Mouse (Mus musculus): Measurements from ENCODE around the gene Taf5. TPM values are rescaled to one million over a fixed set of nuclear protein-coding genes. Genes with fewer than 3 reads are reported as not detected.
A peak's percentile ranks its signal among the peaks of the same experiment; 100 is the strongest.

Taf5 gene
- polyA plus RNA-seq, 1 experiment = 4.6 TPM

DNA sequence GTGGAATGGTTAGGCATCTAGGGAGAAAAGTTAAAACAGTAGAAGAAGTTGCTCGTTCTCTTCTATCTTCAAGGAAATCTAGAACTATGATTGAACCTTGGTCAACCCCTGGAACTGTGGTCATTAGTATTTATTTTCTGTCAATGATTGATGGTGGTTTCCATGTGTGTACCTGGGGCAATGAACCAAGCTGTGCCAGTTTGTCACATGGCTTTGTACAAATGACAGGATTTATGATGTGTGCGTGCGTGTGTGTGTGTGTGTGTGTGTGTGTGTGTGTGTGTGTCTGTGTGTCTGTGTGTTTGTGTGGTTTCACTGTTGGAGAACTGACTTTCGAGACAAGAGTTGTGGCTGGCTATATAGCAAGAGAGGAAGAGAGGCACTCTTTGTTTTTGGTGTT, 14.1 kb upstream of the Taf5 start:
- peaks cover 6% of the 10 kb centered on the region for H3K27me3 ChIP-seq (replicated peaks)
- H3K36me3 ChIP-seq (replicated peaks; ENCODE audit: low read length) = no peaks in the 10 kb centered on the region
- H3K9me3 ChIP-seq = no peaks in the 10 kb centered on the region
- peaks cover 25% of the 10 kb centered on the region for H3K4me1 ChIP-seq
- TF ChIP-seq FLI1 (IDR thresholded peaks at IDR 0.05; ENCODE audit: low read length) (no peak), GATA1 (IDR thresholded peaks at IDR 0.05; ENCODE audit: borderline replicate concordance, low read length) (no peak)
- H3K4me3 ChIP-seq (replicated peaks) = no peak overlapping the region

DNA sequence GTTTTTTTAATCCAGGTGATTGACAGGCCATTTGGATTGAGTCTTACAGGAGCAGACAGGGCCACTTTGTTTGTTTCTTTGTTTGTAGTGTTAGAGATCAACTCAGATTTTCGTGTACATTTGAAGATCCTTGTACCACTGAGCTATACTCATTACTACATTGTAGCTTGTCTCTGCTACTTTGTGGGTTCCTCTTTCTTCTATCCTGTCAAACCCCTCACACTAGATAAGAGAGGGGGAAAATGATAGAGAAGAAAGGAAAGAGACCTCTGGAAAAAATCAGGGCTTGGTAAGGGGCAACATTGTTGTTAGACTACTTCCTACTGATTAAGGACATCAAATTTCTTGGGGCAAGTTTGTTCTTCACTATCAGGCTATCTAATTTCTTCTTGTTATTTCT, 9.9 kb upstream of the Taf5 start:
- no peaks in the 10 kb centered on the region for H3K4me1 ChIP-seq

DNA sequence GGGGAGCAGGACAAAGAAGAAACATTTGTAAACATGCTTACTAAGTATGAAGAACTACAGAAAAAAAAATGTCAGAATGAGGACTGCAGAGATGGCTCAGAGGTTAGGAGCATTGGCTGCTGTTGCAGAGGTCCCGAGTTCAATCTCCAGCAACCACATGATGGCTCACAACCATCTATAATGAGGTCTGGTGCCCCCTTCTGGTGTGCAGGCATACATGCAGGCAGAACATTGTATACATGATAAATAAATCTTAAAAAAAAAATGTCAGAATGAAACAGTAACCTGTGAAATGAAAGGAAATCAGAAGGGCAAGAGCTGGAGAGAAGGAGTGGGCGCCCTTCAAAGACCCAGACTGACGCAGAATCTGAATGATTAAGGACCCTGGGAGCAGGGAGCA, 1.7 kb upstream of the Taf5 start:
- Histone ChIP-seq H3K4me1 (peaks cover 28% of the 10 kb centered on the region), H3K4me3 (replicated peaks) (no peak overlapping the region), H3K36me3 (replicated peaks; ENCODE audit: low read length) (peaks cover 9% of the 10 kb centered on the region), H3K9me3 (no peaks in the 10 kb centered on the region), H3K27me3 (replicated peaks) (no peaks in the 10 kb centered on the region)
- no peak for TF ChIP-seq GATA1 (IDR thresholded peaks at IDR 0.05; ENCODE audit: borderline replicate concordance, low read length)
- no peak for TF ChIP-seq FLI1 (IDR thresholded peaks at IDR 0.05; ENCODE audit: low read length)

More for the DNA sequence above, 9.9 kb upstream of the Taf5 start:
- Histone ChIP-seq H3K36me3 (replicated peaks; ENCODE audit: low read length) (no peaks in the 10 kb centered on the region), H3K27me3 (replicated peaks) (peaks cover 6% of the 10 kb centered on the region), H3K9me3 (no peaks in the 10 kb centered on the region), H3K4me3 (replicated peaks) (no peak overlapping the region)
- no peak for TF ChIP-seq GATA1 (IDR thresholded peaks at IDR 0.05; ENCODE audit: borderline replicate concordance, low read length)
- TF ChIP-seq FLI1 (IDR thresholded peaks at IDR 0.05; ENCODE audit: low read length) = no peak

DNA sequence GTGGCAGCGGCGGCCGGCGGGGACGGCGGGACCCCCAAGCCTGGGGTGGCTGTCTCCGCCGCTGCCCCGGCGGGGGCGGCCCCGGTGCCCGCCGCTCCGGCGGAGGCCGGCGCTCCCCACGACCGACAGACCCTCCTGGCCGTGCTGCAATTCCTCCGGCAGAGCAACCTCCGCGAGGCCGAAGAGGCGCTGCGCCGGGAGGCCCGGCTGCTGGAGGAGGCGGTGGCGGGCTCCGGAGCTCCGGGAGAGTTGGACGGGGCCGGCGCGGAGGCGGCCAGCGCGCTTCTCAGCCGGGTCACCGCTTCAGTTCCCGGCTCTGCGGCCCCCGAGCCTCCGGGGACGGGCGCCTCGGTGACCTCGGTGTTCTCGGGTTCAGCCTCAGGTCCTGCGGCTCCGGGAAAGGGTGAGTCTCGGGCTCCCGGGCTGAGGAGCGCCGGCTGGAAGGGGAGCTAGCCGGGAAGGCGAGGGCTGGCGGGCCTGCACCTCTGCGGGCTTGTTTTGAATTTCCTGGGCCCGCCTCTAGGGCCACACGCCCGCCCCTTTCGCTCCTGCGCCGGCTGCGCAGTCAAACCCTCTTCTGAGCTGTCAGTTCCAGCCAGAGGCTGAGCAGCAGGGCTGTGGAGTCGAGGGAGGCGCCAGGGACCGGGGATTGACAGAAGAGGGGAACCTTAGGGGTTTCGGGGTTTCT, 522 bp downstream of the Taf5 start:
- TF ChIP-seq FLI1 (IDR thresholded peaks at IDR 0.05; ENCODE audit: low read length) (no peak), GATA1 (IDR thresholded peaks at IDR 0.05; ENCODE audit: borderline replicate concordance, low read length) (no peak)
- H3K27me3 ChIP-seq (replicated peaks) = no peaks in the 10 kb centered on the region
- H3K9me3 ChIP-seq = no peaks in the 10 kb centered on the region
- peaks cover 29% of the 10 kb centered on the region for H3K36me3 ChIP-seq (replicated peaks; ENCODE audit: low read length)
- peak overlapping the region; percentile 97 for H3K4me3 ChIP-seq (replicated peaks)
- H3K4me1 ChIP-seq = peaks cover 28% of the 10 kb centered on the region

DNA sequence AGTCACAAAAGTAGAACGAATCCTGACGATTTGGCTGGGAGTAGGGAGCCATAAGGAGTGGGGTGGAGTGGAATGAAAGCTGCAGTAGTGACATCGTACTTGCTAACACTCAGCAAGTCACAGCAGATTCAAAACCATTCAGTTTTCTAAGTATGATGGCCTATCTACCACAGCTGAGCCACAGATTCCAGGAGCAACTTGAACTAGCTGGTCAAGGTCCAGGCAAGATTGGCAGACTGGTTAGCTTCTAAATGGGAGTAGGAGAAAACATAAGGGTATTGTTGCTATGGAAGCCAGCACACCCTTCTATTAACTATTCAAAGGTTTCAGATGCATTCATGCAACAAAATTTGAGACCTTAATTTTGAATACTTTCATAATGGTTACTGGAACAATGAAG, 20.7 kb downstream of the Taf5 start:
- TF ChIP-seq GATA1 (IDR thresholded peaks at IDR 0.05; ENCODE audit: borderline replicate concordance, low read length) (no peak), FLI1 (IDR thresholded peaks at IDR 0.05; ENCODE audit: low read length) (no peak)
- peaks cover 53% of the 10 kb centered on the region for H3K36me3 ChIP-seq (replicated peaks; ENCODE audit: low read length)

DNA sequence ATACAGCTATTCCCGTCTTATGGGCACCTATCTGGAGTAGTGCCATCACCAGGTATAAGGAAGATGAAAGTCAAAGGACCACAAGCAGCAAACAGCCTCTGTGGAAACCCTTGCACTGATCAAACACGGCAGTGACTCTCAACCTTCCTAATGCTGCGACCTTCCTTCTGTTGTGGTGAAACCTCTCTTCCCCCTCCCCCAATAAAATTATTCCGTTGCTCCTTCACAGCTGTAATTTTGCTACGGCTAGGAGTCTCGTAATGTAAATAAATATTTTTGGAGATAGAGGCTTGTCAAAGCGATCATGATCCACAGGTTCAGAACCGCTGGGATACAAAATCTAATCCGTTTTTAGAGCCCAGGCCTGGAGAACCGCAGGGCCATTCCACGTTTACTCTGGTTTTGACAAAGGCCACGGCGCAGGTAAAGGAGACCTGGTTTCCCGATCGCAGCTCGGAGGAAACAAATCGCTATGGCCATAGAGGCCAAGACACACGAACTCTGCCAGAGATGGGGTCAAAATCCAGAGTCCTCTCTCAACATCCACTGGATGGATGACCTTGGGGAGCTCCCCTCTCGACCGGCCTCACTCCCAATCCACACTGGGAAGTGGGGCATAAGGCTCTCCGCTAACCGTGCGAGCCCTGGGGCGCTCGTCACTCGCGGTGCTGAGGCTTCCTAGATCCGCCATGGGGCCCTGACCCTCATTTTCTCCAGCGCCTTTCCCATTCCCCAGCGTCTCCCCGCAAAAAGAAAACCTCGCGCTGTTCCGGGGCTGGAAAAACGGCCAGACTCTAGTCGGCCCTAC, 22.4 kb downstream of the Taf5 start:
- peaks cover 53% of the 10 kb centered on the region for H3K36me3 ChIP-seq (replicated peaks; ENCODE audit: low read length)
- no peaks in the 10 kb centered on the region for H3K27me3 ChIP-seq (replicated peaks)
- H3K9me3 ChIP-seq = no peaks in the 10 kb centered on the region
- H3K4me3 ChIP-seq (replicated peaks) = peak overlapping the region; percentile 93
- peaks cover 45% of the 10 kb centered on the region for H3K4me1 ChIP-seq
- TF ChIP-seq FLI1 (IDR thresholded peaks at IDR 0.05; ENCODE audit: low read length) (no peak), GATA1 (IDR thresholded peaks at IDR 0.05; ENCODE audit: borderline replicate concordance, low read length) (no peak)

More for the DNA sequence above, 20.7 kb downstream of the Taf5 start:
- peak overlapping the region; percentile 78 for H3K4me3 ChIP-seq (replicated peaks)
- no peaks in the 10 kb centered on the region for H3K9me3 ChIP-seq
- H3K27me3 ChIP-seq (replicated peaks) = no peaks in the 10 kb centered on the region
- peaks cover 42% of the 10 kb centered on the region for H3K4me1 ChIP-seq

DNA sequence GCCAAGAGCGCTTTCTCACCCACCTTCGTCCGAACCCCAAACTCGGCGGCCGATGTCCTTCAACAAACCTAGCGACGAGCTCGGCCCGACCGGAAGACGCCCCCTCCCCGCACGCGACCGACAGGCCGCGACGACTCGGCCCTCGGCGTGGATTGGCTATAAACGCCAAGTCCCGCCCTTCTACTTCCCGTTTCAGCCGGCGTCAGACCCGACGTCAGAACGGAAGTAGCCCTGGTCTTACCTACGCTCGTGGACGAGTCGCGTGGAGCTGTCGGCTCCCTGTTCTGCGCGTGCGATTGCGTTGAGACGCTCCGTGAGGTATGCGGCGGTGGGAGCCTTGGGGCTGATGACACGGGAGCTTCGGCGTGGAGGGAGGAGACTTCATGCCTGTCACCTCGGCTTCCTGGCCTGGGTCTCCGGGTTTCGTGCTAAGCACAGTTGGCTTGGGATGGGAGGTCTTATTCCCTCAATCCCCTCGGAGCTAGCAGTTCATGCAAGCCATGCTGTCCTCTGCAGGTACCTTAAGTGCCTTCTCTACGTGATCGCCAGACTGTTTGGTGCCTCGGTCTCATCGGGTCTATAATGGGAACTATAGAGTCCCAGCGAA, 23.1 kb downstream of the Taf5 start, which contains the start of the genes Usmg5 and Pdcd11:
TSS of gene Usmg5 (minus strand) at position 98 of the 607 bp plus-strand sequence.
TSS of gene Pdcd11 (plus strand) at position 219 of the 607 bp plus-strand sequence.
- Histone ChIP-seq H3K4me3 (replicated peaks) (peak within 1 kb of the TSS; percentile 93), H3K4me1 (peaks cover 45% of the 10 kb centered on the region), H3K27me3 (replicated peaks) (no peaks in the 10 kb centered on the region), H3K36me3 (replicated peaks; ENCODE audit: low read length) (peaks cover 54% of the 10 kb centered on the region), H3K9me3 (no peaks in the 10 kb centered on the region)
- TF ChIP-seq FLI1 (IDR thresholded peaks at IDR 0.05; ENCODE audit: low read length) (peak; percentile 65), GATA1 (IDR thresholded peaks at IDR 0.05; ENCODE audit: borderline replicate concordance, low read length) (no peak)

DNA sequence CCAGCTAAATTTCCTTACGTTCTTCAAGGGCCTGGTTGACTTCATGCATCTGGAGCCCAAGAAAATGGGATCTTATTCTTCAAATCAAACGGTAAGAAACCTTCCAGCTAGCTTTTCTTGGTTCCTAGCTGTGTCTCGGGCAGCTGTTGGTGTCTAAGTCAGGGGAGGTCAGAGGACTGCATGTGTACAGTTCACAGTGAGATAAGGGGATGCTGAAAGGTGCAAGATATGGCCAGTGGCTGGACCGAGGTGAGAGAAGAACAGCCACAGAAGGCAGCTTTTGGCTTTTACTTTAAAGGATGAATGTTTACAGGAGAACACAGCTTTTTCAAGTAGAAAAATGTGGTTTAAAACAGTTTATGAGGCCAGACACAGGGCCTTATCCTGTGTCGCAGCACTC, 33.5 kb downstream of the Taf5 start:
- Histone ChIP-seq H3K36me3 (replicated peaks; ENCODE audit: low read length) (peaks cover 100% of the 10 kb centered on the region), H3K27me3 (replicated peaks) (no peaks in the 10 kb centered on the region), H3K4me1 (no peaks in the 10 kb centered on the region; the same call in 1 of the 2 replicates), H3K9me3 (no peaks in the 10 kb centered on the region), H3K4me3 (replicated peaks) (no peak overlapping the region)
- TF ChIP-seq FLI1 (IDR thresholded peaks at IDR 0.05; ENCODE audit: low read length) (no peak), GATA1 (IDR thresholded peaks at IDR 0.05; ENCODE audit: borderline replicate concordance, low read length) (no peak)

DNA sequence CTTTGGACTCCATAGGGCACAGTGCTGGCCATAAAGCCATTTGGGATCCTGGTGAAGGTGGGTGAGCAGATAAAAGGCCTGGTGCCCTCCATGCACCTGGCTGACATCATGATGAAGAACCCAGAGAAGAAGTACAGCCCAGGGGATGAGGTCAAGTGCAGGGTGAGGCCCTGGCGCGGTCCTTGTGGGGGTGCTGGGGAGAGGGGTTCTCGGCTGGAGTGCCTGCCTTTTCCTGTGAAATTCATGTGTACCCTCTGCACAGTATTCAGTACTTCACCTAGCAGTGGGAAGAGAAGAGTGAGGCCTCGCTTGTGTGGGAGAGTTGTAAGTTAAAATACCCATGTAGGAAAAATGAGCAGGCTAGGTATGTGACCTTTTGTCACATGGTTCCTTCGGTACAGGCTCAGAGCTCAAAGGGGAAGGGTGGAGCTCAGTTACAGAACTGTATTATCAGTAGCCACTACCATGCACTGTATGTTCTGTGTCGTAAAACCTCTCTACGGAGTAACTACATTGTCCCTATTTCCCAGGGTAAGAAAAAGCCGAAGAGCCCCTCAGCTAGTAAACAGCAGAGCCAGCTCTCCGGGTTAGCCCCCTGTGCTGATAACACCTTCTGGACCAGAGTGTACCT, 37.2 kb downstream of the Taf5 start:
- H3K4me3 ChIP-seq (replicated peaks) = no peak overlapping the region
- H3K27me3 ChIP-seq (replicated peaks) = no peaks in the 10 kb centered on the region
- H3K36me3 ChIP-seq (replicated peaks; ENCODE audit: low read length) = peaks cover 100% of the 10 kb centered on the region
- no peaks in the 10 kb centered on the region for H3K9me3 ChIP-seq
- H3K4me1 ChIP-seq = no peaks in the 10 kb centered on the region
- no peak for TF ChIP-seq GATA1 (IDR thresholded peaks at IDR 0.05; ENCODE audit: borderline replicate concordance, low read length)
- TF ChIP-seq FLI1 (IDR thresholded peaks at IDR 0.05; ENCODE audit: low read length) = no peak
